Mouse (Mus musculus): ENCODE measurements around the gene Cstl1. TPM values are rescaled to one million over a fixed set of nuclear protein-coding genes. Genes with fewer than 3 reads are reported as not detected.
"Not testable (repeated sequence)": the region's sequence is repeated elsewhere in the genome, so short reads cannot be mapped to it uniquely, and the experiment has no call there.

The Cstl1 gene
- polyA plus RNA-seq, 1 experiment = 160 TPM

DNA sequence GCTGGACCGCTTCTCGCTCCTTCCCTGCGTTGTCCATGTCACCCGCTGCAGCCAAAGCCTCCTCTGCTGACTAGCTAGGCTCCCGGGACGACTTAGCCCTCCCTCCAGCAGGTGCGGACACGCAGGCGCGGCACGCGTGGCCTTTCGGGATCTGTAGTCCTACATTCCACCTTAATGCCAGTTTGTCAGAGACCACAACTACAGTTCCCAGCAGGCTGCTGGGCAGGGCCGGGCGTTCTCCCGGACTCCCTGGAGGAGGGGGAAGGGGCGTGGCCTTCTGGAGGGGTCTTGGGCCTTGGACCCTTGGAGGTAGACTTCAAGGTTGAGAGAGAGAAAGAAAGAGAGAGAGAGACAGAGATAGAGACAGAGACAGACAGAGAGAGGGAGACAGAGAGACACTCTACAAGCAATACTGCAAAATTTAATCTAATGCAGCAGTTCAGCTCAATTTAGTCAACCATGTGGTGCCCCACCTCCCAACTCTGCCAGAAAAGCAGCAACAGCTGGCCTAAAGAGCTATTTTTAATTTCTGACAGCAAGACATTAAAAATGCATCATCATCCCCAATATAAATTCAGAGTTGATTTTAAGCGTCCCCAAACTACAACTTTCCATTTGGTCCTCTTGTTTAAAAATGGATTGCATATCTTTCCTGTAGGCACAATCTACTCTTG is 17.7 kb upstream of the Cstl1 start, which contains the start of gene Napb:
Gene Napb, minus strand, starts transcription at position 141 of the 674 bp plus-strand sequence.
- TF ChIP-seq POLR2A (IDR thresholded peaks at IDR 0.05; ENCODE audit: control insufficient read depth, low read depth, low read length) = peak; percentile 90
- TF ChIP-seq CTCF (IDR thresholded peaks at IDR 0.05; ENCODE audit: control insufficient read depth, insufficient read depth, insufficient replicate concordance, low read depth, low read length) = no peak
- no peaks in the 10 kb centered on the region for H3K27me3 ChIP-seq (ENCODE audit: control insufficient read depth, insufficient read depth, low read length)
- H3K4me3 ChIP-seq (ENCODE audit: control insufficient read depth, low read depth, low read length) = peak within 1 kb of the TSS; percentile 97
- H3K4me1 ChIP-seq (ENCODE audit: control insufficient read depth, insufficient read depth, low read length) = peaks cover 12% of the 10 kb centered on the region
- peak within 1 kb of the TSS; percentile 14; the same call in 1 of the 2 replicates for H3K27ac ChIP-seq (ENCODE audit: control insufficient read depth, insufficient read depth, low read depth, low read length)
- H3K36me3 ChIP-seq (ENCODE audit: control insufficient read depth, insufficient read depth, low read length) = no peaks in the 10 kb centered on the region

DNA sequence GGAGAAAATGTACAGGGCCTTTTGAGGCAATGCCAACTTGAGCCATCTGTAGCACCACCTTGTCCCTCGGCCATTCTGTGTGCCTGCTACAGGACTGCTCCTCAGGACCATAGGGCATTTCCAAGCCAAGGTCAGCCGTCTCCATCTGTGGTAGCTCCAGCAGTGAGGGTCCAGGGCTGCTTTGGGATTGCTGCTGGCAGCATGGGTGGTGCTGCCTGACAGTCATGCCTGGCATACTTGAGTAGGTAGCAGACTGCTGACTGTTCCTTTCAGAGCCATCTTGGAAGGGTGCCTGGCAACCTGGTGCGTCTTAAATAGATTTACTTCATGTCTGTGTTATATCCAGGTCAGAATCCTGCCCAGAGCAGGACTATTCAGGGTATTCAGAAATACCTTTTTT is 7.2 kb upstream of the Cstl1 start:
- H3K27me3 ChIP-seq (ENCODE audit: control insufficient read depth, insufficient read depth, low read length) = no peaks in the 10 kb centered on the region
- H3K4me3 ChIP-seq (ENCODE audit: control insufficient read depth, low read depth, low read length) = no peak overlapping the region
- no peaks in the 10 kb centered on the region for H3K36me3 ChIP-seq (ENCODE audit: control insufficient read depth, insufficient read depth, low read length)
- TF ChIP-seq CTCF (IDR thresholded peaks at IDR 0.05; ENCODE audit: control insufficient read depth, insufficient read depth, insufficient replicate concordance, low read depth, low read length) (no peak), POLR2A (IDR thresholded peaks at IDR 0.05; ENCODE audit: control insufficient read depth, low read depth, low read length) (no peak)
- no peak overlapping the region for H3K27ac ChIP-seq (ENCODE audit: control insufficient read depth, insufficient read depth, low read depth, low read length)
- no peaks in the 10 kb centered on the region; the same call in 1 of the 2 replicates for H3K4me1 ChIP-seq (ENCODE audit: control insufficient read depth, insufficient read depth, low read length)

DNA sequence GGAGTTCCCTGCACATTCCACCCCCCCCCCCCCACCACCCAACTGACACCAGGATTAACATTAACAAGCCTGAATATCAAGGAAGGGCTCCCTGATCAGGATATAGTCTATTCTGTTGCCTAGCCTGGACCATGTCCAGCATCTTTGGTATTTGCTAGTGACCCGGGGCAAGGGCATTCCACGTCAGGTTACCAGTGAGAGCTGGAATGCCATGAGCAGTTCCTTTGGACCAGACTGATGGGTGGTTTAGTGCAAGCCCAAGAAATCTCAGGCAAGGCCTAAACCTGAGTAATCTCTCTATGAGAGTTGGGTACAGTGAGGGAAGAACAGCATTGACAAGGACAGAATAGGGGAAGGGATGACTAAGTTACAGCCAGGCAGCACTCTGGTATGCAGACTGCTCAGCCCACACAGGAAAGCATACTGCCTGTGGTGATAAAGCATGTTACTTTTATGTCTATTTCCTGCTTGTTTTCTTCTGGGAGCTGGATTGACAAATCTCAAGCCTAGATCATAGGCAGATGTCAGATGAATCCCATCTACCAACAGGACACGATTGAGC is 6.2 kb upstream of the Cstl1 start:
- H3K27ac ChIP-seq (ENCODE audit: control insufficient read depth, insufficient read depth, low read depth, low read length) = no peak overlapping the region
- no peaks in the 10 kb centered on the region; the same call in 1 of the 2 replicates for H3K4me1 ChIP-seq (ENCODE audit: control insufficient read depth, insufficient read depth, low read length)
- no peaks in the 10 kb centered on the region for H3K27me3 ChIP-seq (ENCODE audit: control insufficient read depth, insufficient read depth, low read length)
- no peak for TF ChIP-seq POLR2A (IDR thresholded peaks at IDR 0.05; ENCODE audit: control insufficient read depth, low read depth, low read length)
- no peak for TF ChIP-seq CTCF (IDR thresholded peaks at IDR 0.05; ENCODE audit: control insufficient read depth, insufficient read depth, insufficient replicate concordance, low read depth, low read length)
- H3K36me3 ChIP-seq (ENCODE audit: control insufficient read depth, insufficient read depth, low read length) = no peaks in the 10 kb centered on the region
- no peak overlapping the region for H3K4me3 ChIP-seq (ENCODE audit: control insufficient read depth, low read depth, low read length)

DNA sequence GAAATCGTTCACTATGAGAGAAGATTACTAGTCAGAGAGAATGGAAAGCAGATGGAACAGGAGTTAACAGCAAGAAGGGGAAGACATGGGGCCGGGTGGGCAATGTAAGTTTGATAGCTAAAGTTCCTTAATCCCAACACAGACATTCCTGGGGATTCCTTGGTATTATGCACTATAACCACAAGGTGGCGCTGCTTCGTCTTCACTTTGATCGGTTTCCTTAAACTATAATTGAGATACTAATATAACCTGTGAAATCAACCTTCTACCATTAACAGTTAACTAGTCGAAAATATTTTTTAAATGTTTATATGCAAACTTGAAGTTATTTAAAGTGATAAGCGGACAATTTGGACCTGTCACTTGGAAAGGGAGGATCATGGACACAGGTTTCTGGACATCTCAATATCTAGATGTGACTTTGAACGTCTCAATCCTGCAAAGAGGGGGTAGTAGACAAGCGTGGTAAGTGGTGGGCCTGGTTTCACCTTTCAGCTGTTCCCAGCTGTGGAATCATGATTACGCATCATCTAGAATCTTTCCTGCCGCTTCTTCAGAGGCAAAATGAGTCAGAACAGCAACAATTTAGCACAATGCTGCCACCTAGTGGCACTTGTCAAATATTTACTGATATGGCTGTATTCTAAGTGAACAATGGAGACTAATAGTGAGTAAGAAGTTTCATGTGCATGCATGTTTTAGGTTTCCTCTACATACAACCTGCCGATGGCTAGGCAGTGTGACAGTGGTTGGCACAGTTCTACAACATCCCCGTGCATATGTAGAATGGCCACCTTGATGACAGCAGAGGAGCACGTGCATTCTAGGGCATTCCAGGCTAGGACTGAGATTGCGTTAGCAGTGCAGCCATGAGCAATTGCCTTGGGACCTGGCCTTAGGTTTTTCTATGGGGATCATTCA is 2.0 kb downstream of the Cstl1 start:
- no peaks in the 10 kb centered on the region for H3K36me3 ChIP-seq (ENCODE audit: control insufficient read depth, insufficient read depth, low read length)
- H3K27ac ChIP-seq (ENCODE audit: control insufficient read depth, insufficient read depth, low read depth, low read length) = no peak overlapping the region
- no peaks in the 10 kb centered on the region for H3K4me1 ChIP-seq (ENCODE audit: control insufficient read depth, insufficient read depth, low read length)
- no peaks in the 10 kb centered on the region for H3K27me3 ChIP-seq (ENCODE audit: control insufficient read depth, insufficient read depth, low read length)
- TF ChIP-seq POLR2A (IDR thresholded peaks at IDR 0.05; ENCODE audit: control insufficient read depth, low read depth, low read length) (no peak), CTCF (IDR thresholded peaks at IDR 0.05; ENCODE audit: control insufficient read depth, insufficient read depth, insufficient replicate concordance, low read depth, low read length) (peak; percentile 17; the same call in 1 of the 2 replicates)
- H3K4me3 ChIP-seq (ENCODE audit: control insufficient read depth, low read depth, low read length) = peak overlapping the region; percentile 46; the same call in 1 of the 2 replicates

DNA sequence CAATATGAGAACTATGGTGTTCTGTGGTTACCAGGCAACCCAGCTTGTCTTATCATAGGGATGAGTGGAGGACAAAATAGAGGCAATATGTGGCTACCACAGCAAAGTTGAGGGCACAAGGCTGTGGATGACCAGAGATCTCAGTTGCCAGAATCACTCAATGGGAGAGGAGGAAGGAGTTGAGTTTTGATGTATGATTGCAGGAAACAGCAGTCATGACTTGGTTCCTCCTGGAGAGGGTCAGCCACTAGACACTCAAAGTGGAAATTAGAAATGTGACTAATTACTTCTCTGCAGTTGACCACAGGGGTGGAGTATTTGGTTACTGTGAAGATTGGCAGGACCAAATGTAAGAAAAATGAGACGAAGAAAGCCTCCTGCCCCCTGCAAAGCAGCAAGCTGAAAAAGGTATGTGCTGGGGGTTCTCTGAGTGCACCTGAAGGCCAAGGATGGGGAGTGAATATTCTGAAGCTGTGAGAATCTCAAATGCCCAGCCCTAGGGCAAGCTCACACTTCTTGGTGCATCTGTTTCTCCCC is 4.2 kb downstream of the Cstl1 start:
- Histone ChIP-seq H3K4me3 (ENCODE audit: control insufficient read depth, low read depth, low read length) (no peak overlapping the region), H3K27ac (ENCODE audit: control insufficient read depth, insufficient read depth, low read depth, low read length) (no peak overlapping the region), H3K27me3 (ENCODE audit: control insufficient read depth, insufficient read depth, low read length) (no peaks in the 10 kb centered on the region), H3K4me1 (ENCODE audit: control insufficient read depth, insufficient read depth, low read length) (no peaks in the 10 kb centered on the region), H3K36me3 (ENCODE audit: control insufficient read depth, insufficient read depth, low read length) (no peaks in the 10 kb centered on the region)
- TF ChIP-seq POLR2A (IDR thresholded peaks at IDR 0.05; ENCODE audit: control insufficient read depth, low read depth, low read length) = no peak
- TF ChIP-seq CTCF (IDR thresholded peaks at IDR 0.05; ENCODE audit: control insufficient read depth, insufficient read depth, insufficient replicate concordance, low read depth, low read length) = no peak

DNA sequence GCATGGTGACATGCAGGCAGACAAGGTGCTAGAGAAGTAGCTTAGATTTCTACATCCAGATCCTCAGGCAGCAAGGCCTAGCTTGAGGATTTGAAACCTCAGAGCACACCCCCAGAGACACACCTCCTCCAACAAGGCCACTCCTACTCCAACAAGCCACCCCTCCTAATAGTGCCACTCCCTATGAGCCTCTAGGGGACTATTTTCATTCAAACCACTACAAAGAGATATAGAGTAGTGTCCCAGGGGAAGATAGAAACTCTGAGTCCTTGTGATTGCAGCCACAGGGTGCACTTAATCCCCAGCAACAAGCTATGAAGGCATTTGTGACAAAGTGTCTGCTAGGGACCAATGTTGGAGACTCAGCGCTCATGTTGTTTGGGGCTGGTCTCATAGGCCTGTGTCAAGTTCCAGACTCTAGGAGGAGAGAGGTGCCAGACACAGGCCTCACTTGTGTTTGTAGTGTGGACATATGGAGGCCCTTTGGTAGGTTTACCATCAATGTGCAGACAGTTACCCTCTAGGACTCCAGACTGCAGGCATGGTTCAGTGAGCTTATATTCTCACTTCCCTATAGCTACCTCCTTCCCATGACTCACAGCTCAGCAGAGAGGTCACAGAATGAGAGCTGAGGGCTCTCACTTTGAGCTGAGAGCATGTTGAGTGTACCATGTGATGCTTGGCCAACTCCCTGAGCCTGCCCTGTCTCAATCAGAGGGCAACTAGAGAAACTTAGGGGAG is 13.7 kb downstream of the Cstl1 start:
- no peak overlapping the region for H3K27ac ChIP-seq (ENCODE audit: control insufficient read depth, insufficient read depth, low read depth, low read length)
- TF ChIP-seq POLR2A (IDR thresholded peaks at IDR 0.05; ENCODE audit: control insufficient read depth, low read depth, low read length) (no peak), CTCF (IDR thresholded peaks at IDR 0.05; ENCODE audit: control insufficient read depth, insufficient read depth, insufficient replicate concordance, low read depth, low read length) (no peak)
- H3K36me3 ChIP-seq (ENCODE audit: control insufficient read depth, insufficient read depth, low read length) = no peaks in the 10 kb centered on the region
- no peaks in the 10 kb centered on the region for H3K27me3 ChIP-seq (ENCODE audit: control insufficient read depth, insufficient read depth, low read length)
- H3K4me3 ChIP-seq (ENCODE audit: control insufficient read depth, low read depth, low read length) = no peak overlapping the region
- no peaks in the 10 kb centered on the region for H3K4me1 ChIP-seq (ENCODE audit: control insufficient read depth, insufficient read depth, low read length)

DNA sequence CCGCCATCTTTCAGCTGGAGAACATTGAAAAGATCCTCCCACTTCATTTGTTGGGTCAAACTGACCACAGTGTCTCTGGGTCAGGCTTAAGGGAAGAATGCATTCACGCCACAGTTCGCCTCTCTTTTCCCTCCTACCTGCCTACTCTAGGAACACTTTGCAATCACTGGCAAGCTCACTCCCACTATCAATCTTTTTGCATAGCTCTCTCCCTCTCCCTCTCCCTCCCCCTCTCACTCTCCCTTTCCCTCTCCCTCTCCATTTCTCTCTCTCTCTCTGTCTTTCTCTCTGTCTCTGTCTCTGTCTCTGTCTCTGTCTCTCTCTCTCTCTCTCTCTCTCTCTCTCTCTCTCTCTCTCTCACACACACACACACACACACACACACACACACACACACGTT is 21.2 kb downstream of the Cstl1 start, which contains the start of gene Cst11:
Gene Cst11, minus strand, starts transcription at position 101 of the 400 bp plus-strand sequence.
- H3K27ac ChIP-seq (ENCODE audit: control insufficient read depth, insufficient read depth, low read depth, low read length); H3K4me3 ChIP-seq (ENCODE audit: control insufficient read depth, low read depth, low read length); H3K36me3 ChIP-seq (ENCODE audit: control insufficient read depth, insufficient read depth, low read length); H3K4me1 ChIP-seq (ENCODE audit: control insufficient read depth, insufficient read depth, low read length); H3K27me3 ChIP-seq (ENCODE audit: control insufficient read depth, insufficient read depth, low read length): not testable (repeated sequence)

All from testis, adult 2 months (tissue).